Mouse (Mus musculus): ENCODE measurements around the gene Tpm4.

Tpm4 gene

GRCm38 (mm10) chr8:72138456-72138855 lies 3.7 kb downstream of the Tpm4 start:
- intact Hi-C loops (cut with DNase I) = no loop called here

GRCm38 (mm10) chr8:72143256-72143824 lies 8.6 kb downstream of the Tpm4 start:
- intact Hi-C loops (cut with DNase I) = no loop called here

GRCm38 (mm10) chr8:72144345-72144975 lies 9.7 kb downstream of the Tpm4 start:
- intact Hi-C loops (cut with DNase I) = no loop called here

GRCm38 (mm10) chr8:72145511-72145910 lies 10.7 kb downstream of the Tpm4 start:
- intact Hi-C loops (cut with DNase I) = no loop called here

- intact Hi-C loops (cut with DNase I) = no loop called here
Observed at GRCm38 (mm10) chr8:72146056-72146455, 11.3 kb downstream of the Tpm4 start.

GRCm38 (mm10) chr8:72146556-72146955 lies 11.8 kb downstream of the Tpm4 start:
- intact Hi-C loops (cut with DNase I) = no loop called here

- intact Hi-C loops (cut with DNase I) = no loop called here
Observed at GRCm38 (mm10) chr8:72147266-72147665, 12.5 kb downstream of the Tpm4 start.

GRCm38 (mm10) chr8:72149056-72149455 lies 14.3 kb downstream of the Tpm4 start:
- intact Hi-C loops (cut with DNase I) = no loop called here

GRCm38 (mm10) chr8:72151418-72152078 lies 16.8 kb downstream of the Tpm4 start:
- intact Hi-C loops (cut with DNase I) = no loop called here

- intact Hi-C loops (cut with DNase I) = no loop called here
Observed at GRCm38 (mm10) chr8:72153382-72153781, 18.6 kb downstream of the Tpm4 start.

- intact Hi-C loops (cut with DNase I) = no loop called here
Observed at GRCm38 (mm10) chr8:72158096-72158495, 23.3 kb downstream of the Tpm4 start.

- intact Hi-C loops (cut with DNase I) = no loop called here
Observed at GRCm38 (mm10) chr8:72158726-72159125, 24.0 kb downstream of the Tpm4 start.

- intact Hi-C loops (cut with DNase I) = no loop called here
Observed at GRCm38 (mm10) chr8:72160007-72160406, 25.2 kb downstream of the Tpm4 start.

GRCm38 (mm10) chr8:72160707-72161697 lies 26.2 kb downstream of the Tpm4 start, which contains the start of gene Rab8a:
Gene Rab8a (plus strand): TSS chr8:72161200.
- intact Hi-C loops (cut with DNase I) = no loop called here

GRCm38 (mm10) chr8:72162821-72163220 lies 28.0 kb downstream of the Tpm4 start:
- intact Hi-C loops (cut with DNase I) = no loop called here

- intact Hi-C loops (cut with DNase I) = no loop called here
Observed at GRCm38 (mm10) chr8:72169098-72169668, 34.4 kb downstream of the Tpm4 start.

- intact Hi-C loops (cut with DNase I) = no loop called here
Observed at GRCm38 (mm10) chr8:72169681-72170249, 35.0 kb downstream of the Tpm4 start.

GRCm38 (mm10) chr8:72177346-72177925 lies 42.7 kb downstream of the Tpm4 start:
- intact Hi-C loops (cut with DNase I) = loop anchor here (5.0 kb wide), 2 partner anchors 65 to 80 kb away; partner anchors contain the start of gene Ap1m1

GRCm38 (mm10) chr8:72183554-72184202 lies 48.9 kb downstream of the Tpm4 start:
- intact Hi-C loops (cut with DNase I) = loop anchor here (5.0 kb wide), 1 partner anchor 39 kb away; no protein-coding TSS in a partner anchor
